Mouse (Mus musculus) heart, postnatal 10 days (tissue): ENCODE results near the gene L3mbtl3. TPM values are rescaled to one million over a fixed set of nuclear protein-coding genes. Genes with fewer than 3 reads are reported as not detected.

Experiments
- DNase-seq, 2 experiments: peaks; one replicate each; pipeline ENCODE4 v3.0.0; 2021
- intact Hi-C: fragments of 180-260 bp; cut with DNase I; formaldehyde crosslinking; loops from one replicate; pipeline ENCODE4 v1.15.1; 2025
- microRNA-seq, 2 experiments: library from miRNA; unstranded; fragments of <30 nt; microRNA quantifications; one replicate each; pipeline ENCODE4 v1.2.0; 2022
- total RNA-seq, 2 experiments: library from RNA; stranded (reverse); gene quantifications; 2 replicates each; pipeline ENCODE4 v1.2.3; 2021

L3mbtl3 gene
- total RNA-seq, 2 experiments from 2014 or later: 11.1 to 13.4 TPM

DNA sequence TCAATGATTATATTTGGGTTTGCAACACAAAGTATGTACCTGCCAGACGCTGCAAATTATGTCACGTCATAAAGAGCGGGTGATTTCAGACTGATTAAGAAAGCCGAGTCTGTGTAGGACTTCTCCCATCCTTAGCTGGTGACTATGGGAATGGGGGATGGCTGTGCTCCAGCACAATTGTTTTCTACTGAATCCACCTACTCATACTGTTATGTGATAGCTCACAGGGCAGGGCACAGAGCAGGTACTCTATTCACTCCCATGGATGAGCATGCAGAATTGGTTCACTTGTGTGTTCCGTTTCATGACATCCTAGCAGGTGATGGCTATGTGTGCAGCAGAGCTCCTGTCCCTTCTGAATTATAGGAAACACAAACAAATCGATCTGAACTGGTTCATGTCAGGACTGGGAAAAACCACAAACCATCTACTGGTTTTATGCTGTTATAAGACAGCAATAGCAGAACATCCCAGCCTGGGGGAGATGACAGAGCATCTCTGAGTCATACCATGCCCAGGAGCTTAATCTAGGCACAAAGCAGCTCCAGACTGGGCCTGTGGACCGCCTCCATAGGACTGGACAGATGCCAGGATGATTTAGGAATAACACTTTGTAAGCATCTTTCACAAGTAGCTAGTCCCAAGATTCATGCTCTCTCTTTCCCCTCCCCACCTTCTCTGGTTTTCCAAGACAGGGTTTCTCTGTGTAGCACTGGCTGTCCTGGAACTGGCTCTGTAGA lies 126.2 kb downstream of the L3mbtl3 start:
- no peak for DNase-seq
- intact Hi-C loops: no loop called here

GRCm38 (mm10) chr10:26244466-26244865 lies 131.3 kb downstream of the L3mbtl3 start:
- DNase-seq: no peak
- intact Hi-C loops: no loop called here

DNA sequence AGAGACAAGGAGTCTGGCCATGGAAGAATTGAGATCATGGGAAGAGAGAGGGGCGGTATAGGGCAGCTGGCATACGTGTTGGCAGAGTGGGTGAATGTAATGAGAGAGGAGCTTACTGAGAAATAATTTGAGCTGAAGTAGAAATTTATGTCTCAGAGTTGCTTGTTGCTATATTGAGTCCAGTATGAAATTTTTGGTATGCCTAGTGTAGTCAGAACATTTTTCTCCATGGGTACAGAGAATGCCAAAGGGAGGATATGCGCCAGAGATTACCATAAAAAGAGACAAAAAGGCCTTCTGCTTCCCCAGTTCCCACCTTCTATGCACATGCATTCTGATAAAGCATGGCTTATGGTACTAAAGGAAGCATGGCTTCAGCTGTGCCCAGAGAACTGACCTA lies 132.6 kb downstream of the L3mbtl3 start:
- intact Hi-C loops: no loop called here

GRCm38 (mm10) chr10:26239090-26239489 lies 136.7 kb downstream of the L3mbtl3 start:
- no peak for DNase-seq
- intact Hi-C loops: no loop called here

More for the DNA sequence above, 132.6 kb downstream of the L3mbtl3 start:
- DNase-seq: no peak

DNA sequence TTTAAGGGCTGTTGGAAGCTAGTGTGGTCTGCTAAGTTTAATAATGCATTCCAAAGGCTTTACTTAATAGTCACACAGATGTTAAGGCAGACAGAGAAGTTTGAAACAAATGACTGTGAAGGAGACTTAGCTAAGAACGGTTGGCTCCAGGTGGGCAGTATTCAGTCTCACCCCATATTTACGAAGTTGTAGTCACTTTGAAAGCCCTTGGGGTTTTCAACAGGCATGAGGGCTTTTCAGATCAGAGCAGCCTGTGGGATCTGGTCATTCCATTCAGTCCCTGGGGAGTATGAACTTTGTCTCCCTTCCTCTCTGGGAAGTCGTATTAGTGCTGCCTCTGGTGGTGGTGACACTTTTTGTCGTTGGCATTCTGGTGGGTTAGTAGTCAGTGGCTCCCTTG lies 137.2 kb downstream of the L3mbtl3 start:
- intact Hi-C loops: no loop called here
- DNase-seq: no peak

- no peak for DNase-seq
- intact Hi-C loops: no loop called here
These were observed 143.6 kb downstream of the L3mbtl3 start for GRCm38 (mm10) chr10:26232071-26232653.

- intact Hi-C loops: no loop called here
- no peak for DNase-seq
These were observed 146.3 kb downstream of the L3mbtl3 start, which contains the start of gene Samd3 for GRCm38 (mm10) chr10:26229488-26229887. Gene Samd3 (plus strand): TSS chr10:26229707.

DNA sequence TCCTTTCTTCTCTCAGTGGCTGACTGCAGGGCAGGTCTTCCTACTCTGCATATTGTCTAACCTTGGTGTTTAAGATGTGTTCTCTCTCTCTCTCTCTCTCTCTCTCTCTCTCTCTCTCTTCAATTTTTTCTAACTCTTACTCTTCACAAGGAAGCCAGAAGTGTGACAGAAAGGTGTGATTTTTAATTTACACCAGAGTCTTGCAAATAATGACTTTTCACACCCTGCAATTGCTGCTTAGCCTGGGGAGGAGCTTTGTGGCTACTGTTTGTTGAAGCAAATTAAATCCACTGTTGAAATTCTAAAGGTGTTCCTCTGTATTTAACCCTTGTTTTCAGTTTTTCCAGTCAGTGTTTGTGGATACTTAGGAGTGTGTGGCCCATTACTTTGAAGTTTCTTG lies 147.6 kb downstream of the L3mbtl3 start:
- DNase-seq: no peak
- intact Hi-C loops: no loop called here

- no peak for DNase-seq
These were observed 149.0 kb downstream of the L3mbtl3 start for GRCm38 (mm10) chr10:26226734-26227133.

DNA sequence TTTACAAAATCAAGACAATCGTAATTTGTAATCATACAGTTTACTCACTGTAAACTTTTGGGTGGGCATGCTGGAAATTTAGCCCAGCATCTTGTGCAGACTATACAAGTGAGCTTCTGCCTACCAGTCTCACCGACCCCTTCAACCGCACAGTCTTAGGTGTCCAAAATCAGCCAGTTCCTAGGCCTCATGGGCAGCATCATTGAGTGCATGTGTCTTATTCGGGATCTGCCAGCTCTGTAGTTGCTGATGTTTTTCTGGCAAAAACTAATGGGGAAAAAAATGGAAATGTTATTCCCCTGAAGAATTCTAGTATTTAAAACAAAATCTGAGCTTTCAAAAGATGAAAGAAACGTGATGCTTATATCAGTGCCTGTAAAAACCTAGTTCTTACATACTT lies 149.5 kb downstream of the L3mbtl3 start:
- intact Hi-C loops: no loop called here
- no peak for DNase-seq

More at GRCm38 (mm10) chr10:26226734-26227133, 149.0 kb downstream of the L3mbtl3 start:
- intact Hi-C loops: no loop called here

Small RNA genes lying within 50 kb of the gene (microRNA-seq; reads per million reads assigned to microRNA genes)
- gene Gm27754: 0 reads per million in 2 experiments

Other genes with a start within 250 kb of the L3mbtl3 start
- not detected for gene Samd3, start 146.3 kb downstream of the L3mbtl3 start, total RNA-seq